Mouse (Mus musculus) right cerebral cortex, postnatal 4 days (tissue): Measurements from ENCODE around the gene Ahcy.
A peak's percentile ranks its signal among the peaks of the same experiment; 100 is the strongest.
"Not testable (repeated sequence)": the region's sequence is repeated elsewhere in the genome, so short reads cannot be mapped to it uniquely, and the experiment has no call there.

Source experiments
- DNase-seq: peaks from one replicate; pipeline ENCODE4 v3.0.0-alpha.2; 2022

The Ahcy gene

GRCm38 (mm10) chr2:155073347-155073746 is 950 bp downstream of the Ahcy start:
- no peak for DNase-seq

GRCm38 (mm10) chr2:155072353-155073145 is 1.7 kb downstream of the Ahcy start:
- DNase-seq: no peak

GRCm38 (mm10) chr2:155071027-155071426 is 3.3 kb downstream of the Ahcy start:
- no peak for DNase-seq

- no peak for DNase-seq
Measured at GRCm38 (mm10) chr2:155057361-155057760, 16.9 kb downstream of the Ahcy start.

- DNase-seq: no peak
Measured at GRCm38 (mm10) chr2:155056076-155056578, 18.2 kb downstream of the Ahcy start.

GRCm38 (mm10) chr2:155054672-155055071 is 19.6 kb downstream of the Ahcy start:
- no peak for DNase-seq

GRCm38 (mm10) chr2:155053512-155053911 is 20.8 kb downstream of the Ahcy start:
- not testable (repeated sequence) for DNase-seq

- no peak for DNase-seq
Measured at GRCm38 (mm10) chr2:155052681-155053080, 21.6 kb downstream of the Ahcy start.

- no peak for DNase-seq
Measured at GRCm38 (mm10) chr2:155051622-155052351, 22.5 kb downstream of the Ahcy start.

GRCm38 (mm10) chr2:155050504-155051236 is 23.6 kb downstream of the Ahcy start:
- peak; percentile 99 for DNase-seq

GRCm38 (mm10) chr2:155050108-155050503 is 24.2 kb downstream of the Ahcy start:
- DNase-seq: no peak

GRCm38 (mm10) chr2:155047452-155048178 is 26.7 kb downstream of the Ahcy start:
- DNase-seq: no peak

GRCm38 (mm10) chr2:155046803-155047202 is 27.5 kb downstream of the Ahcy start:
- no peak for DNase-seq

GRCm38 (mm10) chr2:155045075-155045474 is 29.2 kb downstream of the Ahcy start:
- no peak for DNase-seq

- DNase-seq: no peak
Measured at GRCm38 (mm10) chr2:155044542-155044941, 29.8 kb downstream of the Ahcy start.

- DNase-seq: no peak
Measured at GRCm38 (mm10) chr2:155039956-155040355, 34.3 kb downstream of the Ahcy start.

GRCm38 (mm10) chr2:155032938-155033710 is 41.2 kb downstream of the Ahcy start:
- no peak for DNase-seq

- DNase-seq: no peak
Measured at GRCm38 (mm10) chr2:155030831-155031230, 43.5 kb downstream of the Ahcy start.

GRCm38 (mm10) chr2:155020247-155020826 is 54.0 kb downstream of the Ahcy start:
- DNase-seq: not testable (repeated sequence)

- peak; percentile 90 for DNase-seq
Measured at GRCm38 (mm10) chr2:155019673-155020072, 54.6 kb downstream of the Ahcy start.
